8 mouse cellular contexts compared by ENCODE assay signal in the genomic region with DNA sequence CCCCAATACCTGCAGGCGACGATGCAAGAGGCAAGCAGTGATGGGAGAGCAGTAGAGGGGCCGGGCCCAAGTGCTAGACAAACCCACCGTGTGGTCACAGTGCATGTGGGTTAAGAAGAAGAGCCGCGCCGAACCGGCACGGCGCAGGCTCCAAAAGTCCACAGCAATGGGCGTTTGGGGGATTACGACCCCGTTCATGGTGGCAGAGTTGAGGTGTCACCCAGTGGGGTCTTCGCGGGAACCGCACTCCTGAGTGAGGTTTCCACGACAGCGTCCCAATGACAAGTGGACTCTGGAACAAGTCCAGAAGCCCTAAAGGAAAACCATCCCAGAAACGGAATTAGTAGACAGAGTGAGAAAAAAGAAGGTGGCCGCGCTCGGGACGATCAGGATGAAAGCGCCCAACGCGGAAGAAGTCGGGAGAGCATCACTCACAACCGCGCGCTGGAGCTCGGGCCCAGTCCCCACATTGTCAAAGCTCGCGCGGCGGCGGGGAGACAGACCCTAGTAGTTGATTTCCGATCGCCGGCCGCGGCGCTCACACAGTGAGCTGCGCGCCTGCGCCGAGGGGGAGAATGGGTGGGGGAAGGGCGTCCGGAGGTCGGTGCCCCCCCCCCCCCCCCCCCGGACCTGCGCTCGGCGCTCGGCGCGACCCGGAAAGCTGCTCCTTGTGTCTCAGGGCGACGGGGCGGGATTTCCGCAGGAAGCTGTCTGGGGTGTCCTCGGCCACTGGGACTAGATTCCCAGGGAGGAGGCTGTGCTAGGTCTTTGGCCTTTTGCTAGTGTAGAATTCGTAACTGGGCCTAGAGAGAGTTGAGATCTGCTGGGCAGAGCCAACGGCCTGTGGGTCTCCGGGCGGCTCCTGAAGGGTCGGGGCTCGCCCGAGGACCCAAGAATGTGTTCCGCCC. TPM values are rescaled to one million over a fixed set of nuclear protein-coding genes. Genes with fewer than 3 reads are reported as not detected.
DNase-seq lines count a peak whose midpoint lies in the region; ATAC-seq lines count a peak whose summit lies in the region.

A gene (minus strand): TSS at position 554 of the 908 bp plus-strand sequence.
A gene (plus strand): TSS at position 630 of the 908 bp plus-strand sequence.
A gene (plus strand): TSS at position 683 of the 908 bp plus-strand sequence.

- peaks cover 7% of the 10 kb centered on the region for H3K4me1 ChIP-seq in brown adipose tissue, adult 24 weeks (ENCODE audit: control insufficient read depth, insufficient read depth, insufficient read length, low read length)
- peaks cover 0 to 11% of the 10 kb centered on the region in 2 experiments; a peak in 3 of 4 replicates for H3K4me1 ChIP-seq in heart, embryonic 14.5 days (ENCODE audit: control insufficient read depth in 2 of 2, insufficient read depth in 2 of 2, low read length in 2 of 2)
- H3K4me1 ChIP-seq in liver, embryonic 13.5 days (replicated peaks): peaks cover 56% of the 10 kb centered on the region
- peaks cover 8% of the 10 kb centered on the region for H3K4me1 ChIP-seq in stomach, embryonic 16.5 days (ENCODE audit: control insufficient read depth, insufficient read depth, low read length)

- peak within 1 kb of the TSS; percentile 88 for H3K4me2 ChIP-seq in heart, embryonic 14.5 days (ENCODE audit: low read length)
- peak within 1 kb of the TSS; percentile 73 for H3K4me2 ChIP-seq in liver, embryonic 13.5 days
- H3K4me2 ChIP-seq in stomach, embryonic 16.5 days (ENCODE audit: low read depth, low read length): peak within 1 kb of the TSS; percentile 82

- peak within 1 kb of the TSS; percentile 85 for H3K4me3 ChIP-seq in brown adipose tissue, adult 24 weeks (ENCODE audit: insufficient read depth, low read depth, low read length)
- H3K4me3 ChIP-seq in heart, embryonic 14.5 days (ENCODE audit: control insufficient read depth in 1 of 2, insufficient read depth in 1 of 2, low read depth in 1 of 2, low read length in 2 of 2): peak within 1 kb of the TSS; percentile 77 to 79
- H3K4me3 ChIP-seq in liver, embryonic 13.5 days (replicated peaks): peak within 1 kb of the TSS; percentile 85
- H3K4me3 ChIP-seq in stomach, embryonic 16.5 days (replicated peaks; ENCODE audit: low read length): peak within 1 kb of the TSS; percentile 65

- under 1% methylated on average over 58 of the region's 70 CpGs for WGBS in heart, embryonic 14.5 days
- WGBS in liver, embryonic 13.5 days (ENCODE audit: insufficient replicate concordance): under 1% methylated on average over 62 of the region's 70 CpGs
- under 1% methylated on average over 69 of the region's 70 CpGs for WGBS in stomach, embryonic 16.5 days

- DNase-seq in CD4-positive, CD25-positive, alpha-beta regulatory T cell, adult 2 months (ENCODE audit: low read depth, low spot score): peak; percentile 97
- DNase-seq in fibroblast of lung, adult 2 months (ENCODE audit: low read depth): peak; percentile 53
- peak; percentile 95 for DNase-seq in kidney, postnatal 14 days
- DNase-seq in liver, embryonic 13.5 days: peak; percentile 84
- DNase-seq in neural tube, embryonic 10.5 days (ENCODE audit: extremely low spot score, low spot score): peak; percentile 94

- no peaks in the 10 kb centered on the region for H3K9me3 ChIP-seq in heart, embryonic 14.5 days (ENCODE audit: control insufficient read depth, low read length)
- H3K9me3 ChIP-seq in liver, embryonic 13.5 days (replicated peaks): no peaks in the 10 kb centered on the region
- H3K9me3 ChIP-seq in stomach, embryonic 16.5 days (replicated peaks; ENCODE audit: control insufficient read depth, low read length): no peaks in the 10 kb centered on the region

- H3K9ac ChIP-seq in heart, embryonic 14.5 days (ENCODE audit: low read length): peak within 1 kb of the TSS; percentile 84
- H3K9ac ChIP-seq in liver, embryonic 13.5 days: peak within 1 kb of the TSS; percentile 94
- peak within 1 kb of the TSS; percentile 95 for H3K9ac ChIP-seq in stomach, embryonic 16.5 days (ENCODE audit: low read length)

- no peaks in the 10 kb centered on the region for H3K27me3 ChIP-seq in heart, embryonic 14.5 days (ENCODE audit: control insufficient read depth, insufficient read depth, low read length)
- no peaks in the 10 kb centered on the region for H3K27me3 ChIP-seq in liver, embryonic 13.5 days
- H3K27me3 ChIP-seq in stomach, embryonic 16.5 days (ENCODE audit: control insufficient read depth, insufficient read depth, low read length): no peaks in the 10 kb centered on the region

- peaks cover 42% of the 10 kb centered on the region for H3K36me3 ChIP-seq in heart, embryonic 14.5 days (ENCODE audit: control insufficient read depth, insufficient read depth, low read length)
- H3K36me3 ChIP-seq in liver, embryonic 13.5 days: peaks cover 47% of the 10 kb centered on the region
- H3K36me3 ChIP-seq in stomach, embryonic 16.5 days (ENCODE audit: control insufficient read depth, insufficient read depth, low read length): no peaks in the 10 kb centered on the region

- peak; percentile 95 for ATAC-seq in heart, embryonic 14.5 days (ENCODE audit: insufficient number of reproducible peaks, insufficient read depth, low FRiP score, low read depth)
- ATAC-seq in liver, embryonic 13.5 days (ENCODE audit: low read depth): peak; percentile 91
- ATAC-seq in stomach, embryonic 16.5 days (ENCODE audit: insufficient read depth, low FRiP score): peak; percentile 94

- H3K27ac ChIP-seq in brown adipose tissue, adult 24 weeks (replicated peaks; ENCODE audit: low read depth, low read length): peak within 1 kb of the TSS; percentile 98
- H3K27ac ChIP-seq in heart, embryonic 14.5 days (replicated peaks in 1 of 2; ENCODE audit: control insufficient read depth in 1 of 2, insufficient read depth in 1 of 2, low read depth in 2 of 2, low read length in 2 of 2): peak within 1 kb of the TSS; percentile 88 to 89
- H3K27ac ChIP-seq in liver, embryonic 13.5 days: peak within 1 kb of the TSS; percentile 97
- peak within 1 kb of the TSS; percentile 95 for H3K27ac ChIP-seq in stomach, embryonic 16.5 days (ENCODE audit: low read length)

RNA-seq across cellular contexts. Expression of the first gene that starts in this region (rescaled TPM):
- 6.9 and 8.4 TPM in 2 replicates for polyA plus RNA-seq in brown adipose tissue, adult 24 weeks (2012; ENCODE audit: insufficient read depth, insufficient read length, missing spikeins)
- polyA plus RNA-seq in heart, embryonic 14.5 days (2014; fragmentation: Nextera tagmentation; extraction: Ambion mirVana): 19.8 and 23.6 TPM in 2 replicates
- polyA plus RNA-seq in liver, embryonic 13.5 days (2015; fragmentation: Nextera tagmentation; extraction: Ambion mirVana): 30.3 and 33.0 TPM in 2 replicates
- polyA plus RNA-seq in stomach, embryonic 16.5 days (2015; fragmentation: Nextera tagmentation; extraction: Ambion mirVana): 17.6 and 20.0 TPM in 2 replicates

RNA-seq across cellular contexts. Expression of the second gene that starts in this region (rescaled TPM):
- polyA plus RNA-seq in brown adipose tissue, adult 24 weeks (2012; ENCODE audit: insufficient read depth, insufficient read length, missing spikeins): 8.6 and 10.6 TPM in 2 replicates
- 16.6 and 18.9 TPM in 2 replicates for polyA plus RNA-seq in heart, embryonic 14.5 days (2014; fragmentation: Nextera tagmentation; extraction: Ambion mirVana)
- 13.2 and 15.1 TPM in 2 replicates for polyA plus RNA-seq in liver, embryonic 13.5 days (2015; fragmentation: Nextera tagmentation; extraction: Ambion mirVana)
- polyA plus RNA-seq in stomach, embryonic 16.5 days (2015; fragmentation: Nextera tagmentation; extraction: Ambion mirVana): 20.1 and 22.0 TPM in 2 replicates

RNA-seq across cellular contexts. Expression of the third gene that starts in this region (rescaled TPM):
- polyA plus RNA-seq in brown adipose tissue, adult 24 weeks (2012; ENCODE audit: insufficient read depth, insufficient read length, missing spikeins): not detected in 2 replicates
- 0.39 TPM in 1 of 2 replicates, not detected in the other for polyA plus RNA-seq in heart, embryonic 14.5 days (2014; fragmentation: Nextera tagmentation; extraction: Ambion mirVana)
- 0.42 and 0.67 TPM in 2 replicates for polyA plus RNA-seq in liver, embryonic 13.5 days (2015; fragmentation: Nextera tagmentation; extraction: Ambion mirVana)
- 1.1 TPM in 1 of 2 replicates, not detected in the other for polyA plus RNA-seq in stomach, embryonic 16.5 days (2015; fragmentation: Nextera tagmentation; extraction: Ambion mirVana)

Comparison
In these comparisons a context has a peak if more than half of its experiments do, and no peak if none do; other contexts are left out.
1. Peak in every context shown above with its lines: DNase-seq, ATAC-seq, H3K4me3 ChIP-seq and H3K27ac ChIP-seq.